Mouse (Mus musculus) thymus, adult 2 months (tissue): Measurements from ENCODE around the gene Mydgf.

Experiments used
- CTCF ChIP-seq: fragments of 200-500 bp; IDR thresholded peaks from 2 replicates; pipeline ENCODE4 v1.5.1; 2012; ENCODE audit warnings: mild to moderate bottlenecking, control low read depth, low read length, moderate library complexity, borderline replicate concordance; ENCODE audit not compliant: control insufficient read depth, poor library complexity, insufficient read depth; ENCODE audit errors: extremely low read depth
- POLR2A ChIP-seq: fragments of 200-500 bp; IDR thresholded peaks from 2 replicates; pipeline ENCODE4 v1.6.1; 2012; ENCODE audit warnings: mild to moderate bottlenecking, low read length, control low read depth, moderate library complexity; ENCODE audit not compliant: control insufficient read depth, poor library complexity, insufficient read depth; ENCODE audit errors: extremely low read depth

- no peak for TF ChIP-seq CTCF
- no peak for TF ChIP-seq POLR2A
Measured at GRCm38 (mm10) chr17:56169830-56170229, 13.9 kb downstream of the Mydgf start.
